Mouse (Mus musculus): ENCODE data around the gene Rasgef1a.

GRCm38 (mm10) chr6:118011616-118012316 is 528 bp downstream of the Rasgef1a start:
- TF ChIP-seq POLR2A (IDR thresholded peaks at IDR 0.05; ENCODE audit: low read depth, low read length) (no peak), CTCF (IDR thresholded peaks at IDR 0.05; ENCODE audit: extremely low read depth, insufficient read depth, insufficient read length, insufficient replicate concordance) (no peak)

All from spleen, adult 2 months (tissue).